Mouse (Mus musculus): ENCODE measurements around the gene Rab39.

Gene Rab39

GRCm38 (mm10) chr9:53705992-53706696 is at the start of gene Rab39:
Gene Rab39 (minus strand): TSS chr9:53706232.
- under 1% methylated on average over 49 of the region's 49 CpGs for WGBS

- WGBS, result 64% methylated on average over 5 of the region's 5 CpGs
Observed at GRCm38 (mm10) chr9:53750899-53751298, 44.9 kb upstream of the Rab39 start.

- WGBS, result 89% methylated on average over 13 of the region's 13 CpGs
Observed at GRCm38 (mm10) chr9:53750411-53750810, 44.4 kb upstream of the Rab39 start.

- WGBS, result 66% methylated on average over 3 of the region's 3 CpGs
Observed at GRCm38 (mm10) chr9:53740829-53741404, 34.9 kb upstream of the Rab39 start.

GRCm38 (mm10) chr9:53705491-53705991 is 491 bp downstream of the Rab39 start:
- WGBS, result under 1% methylated on average over 28 of the region's 28 CpGs

- 87% methylated on average over 1 of the region's 1 CpGs for WGBS
Observed at GRCm38 (mm10) chr9:53702991-53703390, 3.0 kb downstream of the Rab39 start.

- WGBS, result 75% methylated on average over 4 of the region's 4 CpGs
Observed at GRCm38 (mm10) chr9:53700496-53700895, 5.5 kb downstream of the Rab39 start.

- 67% methylated on average over 5 of the region's 5 CpGs for WGBS
Observed at GRCm38 (mm10) chr9:53695846-53696245, 10.2 kb downstream of the Rab39 start.

- WGBS, result 78% methylated on average over 1 of the region's 1 CpGs
Observed at GRCm38 (mm10) chr9:53693718-53694117, 12.3 kb downstream of the Rab39 start.

- WGBS, result 62% methylated on average over 7 of the region's 7 CpGs
Observed at GRCm38 (mm10) chr9:53691745-53692670, 14.0 kb downstream of the Rab39 start.

GRCm38 (mm10) chr9:53680851-53681250 is 25.2 kb downstream of the Rab39 start:
- 84% methylated on average over 1 of the region's 1 CpGs for WGBS

GRCm38 (mm10) chr9:53676921-53677320 is 29.1 kb downstream of the Rab39 start:
- 74% methylated on average over 4 of the region's 4 CpGs for WGBS

- WGBS, result 9% methylated on average over 3 of the region's 3 CpGs
Observed at GRCm38 (mm10) chr9:53673571-53673970, 32.5 kb downstream of the Rab39 start.

GRCm38 (mm10) chr9:53669680-53670219 is 36.3 kb downstream of the Rab39 start, which contains the start of gene Cul5:
Gene Cul5 (minus strand): TSS chr9:53670014.
- WGBS, result 54% methylated on average over 5 of the region's 5 CpGs

GRCm38 (mm10) chr9:53667020-53667669 is 38.9 kb downstream of the Rab39 start:
- under 1% methylated on average over 74 of the region's 74 CpGs for WGBS

- WGBS, result 1% methylated on average over 28 of the region's 28 CpGs
Observed at GRCm38 (mm10) chr9:53666665-53667019, 39.4 kb downstream of the Rab39 start.

- WGBS, result 56% methylated on average over 2 of the region's 2 CpGs
Observed at GRCm38 (mm10) chr9:53664819-53665218, 41.2 kb downstream of the Rab39 start.

GRCm38 (mm10) chr9:53634796-53635195 is 71.2 kb downstream of the Rab39 start:
- WGBS, result 86% methylated on average over 6 of the region's 6 CpGs

All from cerebral cortex, adult 2 months (tissue).